Mouse (Mus musculus) CD4-positive, CD25-positive, alpha-beta regulatory T cell, adult 4 months (primary cell): ENCODE measurements around the gene Plppr3. TPM values are rescaled to one million over a fixed set of nuclear protein-coding genes. Genes with fewer than 3 reads are reported as not detected.

Source experiments
- ATAC-seq: one replicate; pipeline ENCODE4 v1.8.0; 2017
- polyA plus RNA-seq, 2 experiments: library from polyadenylated mRNA; unstranded; fragments of 100-300 nt; shearing (Covaris generic); gene quantifications; one replicate each; pipeline ENCODE4 v1.2.1; 2017

Plppr3 gene
- polyA plus RNA-seq, 2 experiments from 2014 or later, result 2.1 to 4.5 TPM

GRCm38 (mm10) chr10:79817111-79817510 lies 57.3 kb downstream of the Plppr3 start:
- ATAC-seq, result no peak

- no peak for ATAC-seq
Measured at GRCm38 (mm10) chr10:79815671-79816494, 58.6 kb downstream of the Plppr3 start.

DNA sequence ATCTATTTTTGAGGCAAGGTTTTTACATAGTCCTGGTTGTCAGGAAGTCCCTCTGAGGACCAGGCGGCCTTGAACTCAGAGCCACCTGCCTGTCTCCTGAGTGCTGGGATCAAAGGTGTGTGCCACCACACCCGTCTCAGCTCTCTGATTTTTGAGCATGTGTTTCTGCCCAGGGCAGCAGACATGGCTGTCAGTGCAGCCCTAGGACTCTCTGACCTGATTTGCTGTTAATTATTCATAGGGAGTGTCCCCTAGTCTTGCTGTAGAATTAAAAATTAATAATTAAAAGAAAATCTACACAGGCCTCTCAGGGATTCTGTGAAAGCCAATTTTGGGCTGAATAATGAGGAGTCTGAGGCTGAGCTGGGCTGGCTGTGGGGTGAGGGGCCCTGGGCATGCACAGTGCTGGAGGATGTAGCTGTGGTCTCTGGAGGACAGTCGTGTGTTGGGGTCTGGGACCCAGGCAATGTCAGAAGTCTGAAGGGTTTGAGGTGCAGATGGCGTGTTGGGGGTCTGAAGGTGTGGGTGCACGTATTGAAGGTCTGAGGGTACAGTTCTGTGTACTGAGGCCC lies 60.1 kb downstream of the Plppr3 start:
- ATAC-seq, result no peak

GRCm38 (mm10) chr10:79811736-79812637 lies 62.4 kb downstream of the Plppr3 start:
- ATAC-seq, result no peak

Other genes with a start within 250 kb of the Plppr3 start
- gene Shc2, start 236.7 kb downstream of the Plppr3 start, polyA plus RNA-seq, result not detected
- gene Odf3l2, start 228.9 kb downstream of the Plppr3 start, polyA plus RNA-seq, result not detected
- gene Madcam1, start 210.1 kb downstream of the Plppr3 start, polyA plus RNA-seq, result under 1 TPM; 0.23 to 0.73 TPM
- 10 to 100 TPM; 16.6 to 19.5 TPM for gene Tpgs1, start 205.3 kb downstream of the Plppr3 start, polyA plus RNA-seq
- 10 to 100 TPM; 20.8 to 27.3 TPM for gene Cdc34, start 192.4 kb downstream of the Plppr3 start, polyA plus RNA-seq
- 1 to 10 TPM in 1 of 2 experiments, under 1 TPM in 1; 0.49 to 1.1 TPM for gene Gzmm, start 185.6 kb downstream of the Plppr3 start, polyA plus RNA-seq
- 100 to 1,000 TPM; 127 to 129 TPM for gene Bsg, start 170.1 kb downstream of the Plppr3 start, polyA plus RNA-seq
- not detected for gene Hcn2, start 158.0 kb downstream of the Plppr3 start, polyA plus RNA-seq
- gene Polrmt, start 128.1 kb downstream of the Plppr3 start, polyA plus RNA-seq, result 10 to 100 TPM; 18.0 to 23.4 TPM
- gene Fgf22, start 119.6 kb downstream of the Plppr3 start, polyA plus RNA-seq, result not detected
- gene Rnf126, start 107.7 kb downstream of the Plppr3 start, polyA plus RNA-seq, result 1 to 10 TPM; 3.4 to 3.5 TPM
- under 1 TPM in 1 of 2 experiments, not detected in 1; 0.53 TPM for gene Fstl3, start 97.4 kb downstream of the Plppr3 start, polyA plus RNA-seq
- gene Prss57, start 83.7 kb downstream of the Plppr3 start, polyA plus RNA-seq, result not detected
- under 1 TPM in 1 of 2 experiments, not detected in 1; 0.23 TPM for gene Palm, start 81.1 kb downstream of the Plppr3 start, polyA plus RNA-seq
- gene Misp, start 53.6 kb downstream of the Plppr3 start, polyA plus RNA-seq, result under 1 TPM in 1 of 2 experiments, not detected in 1; 0.27 TPM
- gene Ptbp1, start 20.2 kb downstream of the Plppr3 start, polyA plus RNA-seq, result 100 to 1,000 TPM; 103 to 274 TPM
- gene Prtn3, start 158 bp downstream of the Plppr3 start, polyA plus RNA-seq, result not detected
- gene Elane, start 11.6 kb upstream of the Plppr3 start, polyA plus RNA-seq, result not detected
- gene Cfd, start 16.2 kb upstream of the Plppr3 start, polyA plus RNA-seq, result not detected
- 1 to 10 TPM; 5.0 to 7.7 TPM for gene Med16, start 34.3 kb upstream of the Plppr3 start, polyA plus RNA-seq
- not detected for gene Gm26602, start 36.2 kb upstream of the Plppr3 start, polyA plus RNA-seq
- gene Kiss1r, start 42.3 kb upstream of the Plppr3 start, polyA plus RNA-seq, result under 1 TPM in 1 of 2 experiments, not detected in 1; 0.09 TPM
- 100 to 1,000 TPM in 1 of 2 experiments, 10 to 100 TPM in 1; 93.5 to 104 TPM for gene R3hdm4, start 46.6 kb upstream of the Plppr3 start, polyA plus RNA-seq
- gene Arid3a, start 52.4 kb upstream of the Plppr3 start, polyA plus RNA-seq, result 1 to 10 TPM; 2.7 to 3.3 TPM
- 10 to 100 TPM; 65.1 to 77.5 TPM for gene Wdr18, start 85.5 kb upstream of the Plppr3 start, polyA plus RNA-seq
- gene Grin3b, start 96.1 kb upstream of the Plppr3 start, polyA plus RNA-seq, result under 1 TPM in 1 of 2 experiments, not detected in 1; 0.58 TPM
- 1 to 10 TPM; 1.2 to 2.5 TPM for gene Tmem259, start 109.7 kb upstream of the Plppr3 start, polyA plus RNA-seq
- gene Cnn2, start 114.0 kb upstream of the Plppr3 start, polyA plus RNA-seq, result 100 to 1,000 TPM; 904 to 969 TPM
- gene Abca7, start 121.9 kb upstream of the Plppr3 start, polyA plus RNA-seq, result 10 to 100 TPM; 11.4 to 16.4 TPM
- gene Arhgap45, start 142.0 kb upstream of the Plppr3 start, polyA plus RNA-seq, result 100 to 1,000 TPM; 233 to 369 TPM
- 100 to 1,000 TPM; 194 to 220 TPM for gene Polr2e, start 165.2 kb upstream of the Plppr3 start, polyA plus RNA-seq
- 100 to 1,000 TPM; 450 to 480 TPM for gene Gpx4, start 172.5 kb upstream of the Plppr3 start, polyA plus RNA-seq
- 10 to 100 TPM; 28.4 to 54.8 TPM for gene Sbno2, start 230.9 kb upstream of the Plppr3 start, polyA plus RNA-seq
- 10 to 100 TPM; 19.2 to 30.7 TPM for gene Stk11, start 241.2 kb upstream of the Plppr3 start, polyA plus RNA-seq